Mouse (Mus musculus) embryonic fibroblast, embryonic 13.5 days (primary cell): ENCODE data around the gene Fbxw18.
"Not testable (repeated sequence)": the region's sequence is repeated elsewhere in the genome, so short reads cannot be mapped to it uniquely, and the experiment has no call there.

Experiments
- CTCF ChIP-seq: IDR thresholded peaks from 2 replicates; pipeline ENCODE4 v1.5.1; 2011; ENCODE audit warnings: mild to moderate bottlenecking, control low read depth, low read length, moderate library complexity, borderline replicate concordance; ENCODE audit not compliant: insufficient read depth
- POLR2A ChIP-seq: IDR thresholded peaks from 2 replicates; pipeline ENCODE4 v1.6.1; 2011; ENCODE audit warnings: low read depth, mild to moderate bottlenecking, control low read depth, low read length, moderate library complexity

DNA sequence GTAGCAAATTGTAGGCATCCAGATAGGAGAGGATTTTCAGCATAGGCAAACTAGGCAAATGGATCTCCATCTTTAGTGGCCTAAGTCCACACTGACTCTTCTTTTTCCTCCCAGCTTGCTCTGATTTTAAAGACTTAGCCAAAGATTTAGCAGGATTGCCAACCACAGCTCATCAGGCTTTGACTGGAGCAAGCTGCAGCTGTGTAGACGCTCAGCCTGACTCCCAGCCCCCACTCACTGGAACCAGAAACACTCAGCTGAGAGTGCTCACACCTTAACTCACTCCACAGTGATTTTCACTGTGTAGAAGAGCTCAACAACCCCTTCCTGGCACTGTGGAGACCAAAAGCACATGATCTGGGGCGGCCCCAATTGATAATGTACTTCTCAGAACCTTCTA is 37.9 kb downstream of the Fbxw18 start, which contains the start of gene Fbxw25:
- TF ChIP-seq CTCF, POLR2A: not testable (repeated sequence)
